Mouse (Mus musculus) liver, embryonic 12.5 days (tissue): ENCODE data around the gene Btg2. TPM values are rescaled to one million over a fixed set of nuclear protein-coding genes. Genes with fewer than 3 reads are reported as not detected.

Experiments used
- ATAC-seq: fragments of 200-750 bp; cut with Nextera tagmentation; 2 replicates; pipeline ENCODE4 v1.8.0; 2017; ENCODE audit warnings: moderate number of reproducible peaks, mild to moderate bottlenecking, moderate library complexity
- H3K27ac ChIP-seq: fragments of 300-500 bp; sonication (generic); 2 replicates; pipeline ENCODE4 v1.5.1; 2016; ENCODE audit warnings: mild to moderate bottlenecking
- H3K27me3 ChIP-seq: fragments of 300-500 bp; sonication (generic); replicated peaks from 2 replicates; pipeline ENCODE4 v1.6.1; 2016; ENCODE audit warnings: mild to moderate bottlenecking, moderate library complexity
- H3K36me3 ChIP-seq: fragments of 300-500 bp; sonication (generic); 2 replicates; pipeline ENCODE4 v1.6.1; 2016; ENCODE audit warnings: mild to moderate bottlenecking, moderate library complexity
- H3K4me1 ChIP-seq: fragments of 300-500 bp; sonication (generic); 2 replicates; pipeline ENCODE4 v1.6.1; 2016
- H3K4me2 ChIP-seq: fragments of 300-500 bp; sonication (generic); 2 replicates; pipeline ENCODE4 v1.6.1; 2016; ENCODE audit warnings: mild to moderate bottlenecking, moderate library complexity
- H3K4me3 ChIP-seq: fragments of 300-500 bp; sonication (generic); 2 replicates; pipeline ENCODE4 v1.5.1; 2016; ENCODE audit warnings: mild to moderate bottlenecking, moderate library complexity
- H3K9ac ChIP-seq: fragments of 300-500 bp; sonication (generic); 2 replicates; pipeline ENCODE4 v1.6.1; 2016; ENCODE audit warnings: mild to moderate bottlenecking, moderate library complexity
- H3K9me3 ChIP-seq: fragments of 300-500 bp; sonication (generic); replicated peaks from 2 replicates; pipeline ENCODE4 v1.6.1; 2016; ENCODE audit warnings: mild to moderate bottlenecking, moderate library complexity
- whole genome bisulfite sequencing: fragments of 180-500 bp; shearing (Covaris S2); methylation state at CpG from one replicate; pipeline ENCODE4 v1.1.7; 2016; ENCODE audit not compliant: insufficient replicate concordance; 5-methylcytosine and 5-hydroxymethylcytosine counted together
- polyA plus RNA-seq: library from polyadenylated mRNA; unstranded; fragments of >200 nt; fragmentation: Nextera tagmentation; extraction: Ambion mirVana; gene quantifications from 2 replicates; pipeline ENCODE4 v1.2.1, GENCODE M21; 2016

Gene Btg2
- polyA plus RNA-seq, 1 experiment from 2014 or later, result 78.2 TPM

GRCm38 (mm10) chr1:134074606-134075005, 4.3 kb downstream of the Btg2 start:
- Histone ChIP-seq H3K4me3 (peak overlapping the region; percentile 84), H3K36me3 (peaks cover 38% of the 10 kb centered on the region), H3K27me3 (no peaks in the 10 kb centered on the region), H3K4me2 (peak overlapping the region; percentile 73), H3K4me1 (peaks cover 84% of the 10 kb centered on the region), H3K9ac (peak overlapping the region; percentile 96), H3K27ac (peak overlapping the region; percentile 99), H3K9me3 (no peaks in the 10 kb centered on the region)
- WGBS, result 87% methylated on average over 10 of the region's 10 CpGs
- ATAC-seq, result no peak

GRCm38 (mm10) chr1:134074184-134074583, 4.7 kb downstream of the Btg2 start:
- Histone ChIP-seq H3K9me3 (no peaks in the 10 kb centered on the region), H3K27me3 (no peaks in the 10 kb centered on the region), H3K4me3 (peak overlapping the region; percentile 84), H3K36me3 (peaks cover 38% of the 10 kb centered on the region), H3K4me2 (peak overlapping the region; percentile 73), H3K9ac (peak overlapping the region; percentile 96), H3K27ac (peak overlapping the region; percentile 99), H3K4me1 (peaks cover 85% of the 10 kb centered on the region)
- 67% methylated on average over 3 of the region's 3 CpGs for WGBS
- no peak for ATAC-seq

GRCm38 (mm10) chr1:134073658-134074057, 5.3 kb downstream of the Btg2 start:
- 51% methylated on average over 1 of the region's 1 CpGs for WGBS
- Histone ChIP-seq H3K9me3 (no peaks in the 10 kb centered on the region), H3K4me2 (peak overlapping the region; percentile 73), H3K9ac (peak overlapping the region; percentile 96), H3K4me3 (peak overlapping the region; percentile 84), H3K27me3 (no peaks in the 10 kb centered on the region), H3K27ac (peak overlapping the region; percentile 99), H3K36me3 (peaks cover 38% of the 10 kb centered on the region), H3K4me1 (peaks cover 87% of the 10 kb centered on the region)
- ATAC-seq, result no peak

GRCm38 (mm10) chr1:134073061-134073564, 5.8 kb downstream of the Btg2 start:
- Histone ChIP-seq H3K4me1 (peaks cover 87% of the 10 kb centered on the region), H3K4me3 (peak overlapping the region; percentile 84), H3K27ac (peak overlapping the region; percentile 99), H3K27me3 (peaks cover 5% of the 10 kb centered on the region), H3K4me2 (peak overlapping the region; percentile 73), H3K9me3 (no peaks in the 10 kb centered on the region), H3K9ac (peak overlapping the region; percentile 96), H3K36me3 (peaks cover 38% of the 10 kb centered on the region)
- 14% methylated on average over 6 of the region's 6 CpGs for WGBS
- peak; percentile 93 for ATAC-seq

DNA sequence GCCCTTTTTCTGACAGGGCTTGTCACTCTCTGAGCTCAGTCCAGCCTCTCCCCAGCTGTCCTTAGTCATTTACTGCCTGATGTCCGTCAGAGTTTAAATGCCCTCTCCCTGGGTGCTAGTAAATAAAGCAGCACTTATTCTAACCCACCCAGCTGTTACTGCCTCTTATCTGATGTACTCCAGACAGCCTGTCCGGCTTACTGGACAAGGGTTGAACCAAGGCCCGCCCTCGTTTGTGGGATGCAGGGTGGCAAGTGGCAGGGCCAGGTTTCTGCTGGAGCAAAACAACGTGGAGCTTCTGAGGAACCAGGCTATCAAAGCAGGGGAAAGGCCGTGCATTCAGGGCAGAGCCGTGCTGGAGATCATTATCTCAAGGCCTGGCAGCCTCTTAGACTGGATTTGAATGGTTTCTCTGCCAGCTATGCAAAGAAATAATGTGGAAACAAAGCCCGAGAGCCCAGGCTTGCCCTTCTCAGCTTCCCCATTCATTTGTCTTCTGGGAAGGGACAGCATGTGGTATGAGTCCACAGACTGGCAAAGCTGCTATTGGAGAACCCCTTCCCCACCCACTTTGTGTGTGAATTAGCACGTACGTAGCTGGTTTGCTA, 7.4 kb downstream of the Btg2 start:
- Histone ChIP-seq H3K36me3 (peaks cover 25% of the 10 kb centered on the region), H3K9me3 (no peaks in the 10 kb centered on the region), H3K27ac (peak overlapping the region; percentile 99), H3K4me2 (peak overlapping the region; percentile 73), H3K4me1 (peaks cover 89% of the 10 kb centered on the region), H3K4me3 (no peak overlapping the region), H3K27me3 (peaks cover 21% of the 10 kb centered on the region), H3K9ac (peak overlapping the region; percentile 72)
- 43% methylated on average over 10 of the region's 10 CpGs for WGBS
- ATAC-seq, result no peak

GRCm38 (mm10) chr1:134070099-134070669, 8.7 kb downstream of the Btg2 start:
- H3K9me3 ChIP-seq, result no peaks in the 10 kb centered on the region
- no peak overlapping the region for H3K4me3 ChIP-seq
- H3K36me3 ChIP-seq, result peaks cover 12% of the 10 kb centered on the region
- 76% methylated on average over 8 of the region's 8 CpGs for WGBS
- peaks cover 89% of the 10 kb centered on the region for H3K4me1 ChIP-seq
- H3K4me2 ChIP-seq, result no peak overlapping the region; the same call in 1 of the 2 replicates
- H3K9ac ChIP-seq, result peak overlapping the region; percentile 10; the same call in 1 of the 2 replicates
- H3K27ac ChIP-seq, result peak overlapping the region; percentile 99
- peaks cover 34% of the 10 kb centered on the region for H3K27me3 ChIP-seq
- no peak for ATAC-seq

DNA sequence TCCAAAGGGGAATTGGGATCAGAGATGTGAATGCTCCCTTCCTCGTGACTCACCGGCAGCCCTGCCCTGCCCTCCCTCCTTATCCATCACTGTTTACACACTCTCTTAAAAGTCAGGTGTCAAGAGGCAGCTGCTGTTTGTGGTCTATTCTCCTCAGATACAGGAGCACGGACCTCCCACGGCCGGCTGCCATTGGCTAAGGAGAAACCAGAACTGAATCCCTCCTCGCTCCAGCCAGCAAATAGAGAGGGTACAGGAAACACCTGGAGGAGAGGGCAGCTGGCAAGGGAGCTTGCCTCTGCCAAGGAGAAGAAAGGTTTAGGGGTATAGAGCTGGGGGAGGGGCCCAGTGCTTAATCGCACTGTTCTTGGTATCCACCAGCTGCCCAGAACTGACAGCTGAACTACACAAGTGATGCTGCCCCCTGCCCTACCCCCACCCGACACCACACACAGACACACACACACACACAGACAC, 11.7 kb downstream of the Btg2 start:
- no peaks in the 10 kb centered on the region for H3K36me3 ChIP-seq
- no peak overlapping the region; the same call in none of the 2 replicates for H3K9ac ChIP-seq
- peaks cover 63% of the 10 kb centered on the region for H3K27me3 ChIP-seq
- peak overlapping the region; percentile 13; the same call in 1 of the 2 replicates for H3K4me2 ChIP-seq
- 11% methylated on average over 8 of the region's 8 CpGs for WGBS
- no peak for ATAC-seq
- H3K4me3 ChIP-seq, result no peak overlapping the region
- no peaks in the 10 kb centered on the region for H3K9me3 ChIP-seq
- peaks cover 89% of the 10 kb centered on the region for H3K4me1 ChIP-seq
- no peak overlapping the region for H3K27ac ChIP-seq

DNA sequence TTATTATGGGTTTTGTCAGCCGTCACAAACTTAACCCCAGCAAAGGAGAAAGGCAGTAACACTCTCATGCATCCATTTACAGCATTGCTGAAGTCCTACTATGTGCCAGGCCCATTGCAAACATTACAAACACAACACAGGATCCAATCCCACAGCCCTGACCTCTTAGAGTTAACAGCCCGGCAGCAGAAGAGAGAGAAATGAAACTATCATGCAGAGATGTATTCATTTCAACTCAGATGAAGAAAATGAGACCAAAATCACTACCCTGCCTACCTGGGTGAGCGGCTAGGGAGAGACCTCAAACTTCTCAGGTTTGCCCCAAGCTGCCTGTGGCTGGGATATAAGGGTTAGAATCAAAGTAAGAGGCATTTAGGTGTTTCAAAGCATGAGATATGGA, 12.4 kb downstream of the Btg2 start:
- H3K9me3 ChIP-seq, result no peaks in the 10 kb centered on the region
- no peaks in the 10 kb centered on the region for H3K36me3 ChIP-seq
- H3K4me1 ChIP-seq, result peaks cover 89% of the 10 kb centered on the region
- peak overlapping the region; percentile 18; the same call in 1 of the 2 replicates for H3K27ac ChIP-seq
- ATAC-seq, result no peak
- H3K27me3 ChIP-seq, result peaks cover 70% of the 10 kb centered on the region
- no peak overlapping the region for H3K9ac ChIP-seq
- 44% methylated on average over 3 of the region's 3 CpGs for WGBS
- H3K4me2 ChIP-seq, result no peak overlapping the region
- H3K4me3 ChIP-seq, result no peak overlapping the region

GRCm38 (mm10) chr1:134065241-134065809, 13.6 kb downstream of the Btg2 start:
- Histone ChIP-seq H3K9ac (no peak overlapping the region), H3K4me3 (no peak overlapping the region), H3K4me1 (peaks cover 88% of the 10 kb centered on the region), H3K27me3 (peaks cover 71% of the 10 kb centered on the region), H3K9me3 (no peaks in the 10 kb centered on the region), H3K4me2 (no peak overlapping the region), H3K36me3 (no peaks in the 10 kb centered on the region), H3K27ac (peak overlapping the region; percentile 73)
- ATAC-seq, result no peak
- 23% methylated on average over 4 of the region's 4 CpGs for WGBS

- Histone ChIP-seq H3K4me1 (peaks cover 88% of the 10 kb centered on the region), H3K27ac (peak overlapping the region; percentile 73; the same call in 1 of the 2 replicates), H3K27me3 (peaks cover 71% of the 10 kb centered on the region), H3K4me3 (no peak overlapping the region), H3K4me2 (no peak overlapping the region), H3K36me3 (no peaks in the 10 kb centered on the region), H3K9ac (no peak overlapping the region), H3K9me3 (no peaks in the 10 kb centered on the region)
- ATAC-seq, result no peak
- WGBS, result 75% methylated on average over 2 of the region's 2 CpGs
Measured at GRCm38 (mm10) chr1:134064296-134064831, 14.6 kb downstream of the Btg2 start.

- peak overlapping the region; percentile 74 for H3K9ac ChIP-seq
- H3K36me3 ChIP-seq, result no peaks in the 10 kb centered on the region
- peak overlapping the region; percentile 26; the same call in 1 of the 2 replicates for H3K4me3 ChIP-seq
- peak overlapping the region; percentile 64 for H3K4me2 ChIP-seq
- H3K9me3 ChIP-seq, result no peaks in the 10 kb centered on the region
- peaks cover 71% of the 10 kb centered on the region for H3K27me3 ChIP-seq
- WGBS, result 31% methylated on average over 9 of the region's 9 CpGs
- peaks cover 91% of the 10 kb centered on the region for H3K4me1 ChIP-seq
- ATAC-seq, result no peak
- peak overlapping the region; percentile 71 for H3K27ac ChIP-seq
Measured at GRCm38 (mm10) chr1:134063773-134064125, 15.2 kb downstream of the Btg2 start.
